Mouse (Mus musculus): ENCODE results near the gene H2al1h. TPM values are rescaled to one million over a fixed set of nuclear protein-coding genes. Genes with fewer than 3 reads are reported as not detected.
"Not testable (repeated sequence)": the region's sequence is repeated elsewhere in the genome, so short reads cannot be mapped to it uniquely, and the experiment has no call there.

H2al1h gene
- not detected in 2 replicates for polyA plus RNA-seq (2015; fragmentation: Nextera tagmentation; extraction: Ambion mirVana)

GRCm38 (mm10) chrX:11321192-11321591 lies at the start of gene H2al1h:
TSS of gene H2al1h (plus strand) at chrX:11321492.
- H3K4me1 ChIP-seq (ENCODE audit: insufficient read depth); H3K27ac ChIP-seq (ENCODE audit: low read depth); DNase-seq; H3K4me3 ChIP-seq (ENCODE audit: low read depth, low read length); H3K4me2 ChIP-seq (ENCODE audit: low read depth, low read length); H3K27me3 ChIP-seq (ENCODE audit: insufficient read depth, low read length); ATAC-seq; H3K9me3 ChIP-seq (ENCODE audit: low read length); H3K9ac ChIP-seq (replicated peaks); H3K36me3 ChIP-seq (replicated peaks; ENCODE audit: insufficient read depth, low read length): not testable (repeated sequence)
- WGBS (ENCODE audit: insufficient replicate concordance) = no CpG with 5 or more reads among the region's 6 CpGs

DNA sequence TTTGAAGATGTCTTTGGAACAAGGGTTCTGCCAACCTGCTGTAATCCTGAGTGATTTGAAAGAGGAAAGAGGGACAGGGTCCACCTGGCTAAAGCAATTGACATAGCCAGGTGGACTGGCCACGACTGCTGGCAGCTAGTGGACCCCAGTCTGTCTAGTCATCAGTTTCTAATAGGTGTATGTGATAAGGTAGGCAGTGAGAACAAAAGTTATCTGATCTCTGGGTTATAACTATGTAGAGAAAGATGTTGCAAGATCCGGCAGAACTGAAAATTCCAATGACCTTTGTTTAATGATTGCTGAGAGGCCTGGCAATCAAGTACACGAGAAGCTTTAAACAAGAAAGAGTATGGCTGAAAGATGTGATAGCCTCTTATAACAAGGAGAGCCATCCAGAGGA lies 48.1 kb upstream of the H2al1h start:
- WGBS (ENCODE audit: insufficient replicate concordance) = 62% methylated on average over 3 of the region's 3 CpGs
- Histone ChIP-seq H3K9ac (replicated peaks) (no peak overlapping the region), H3K27me3 (ENCODE audit: insufficient read depth, low read length) (peaks cover 3% of the 10 kb centered on the region; the same call in 1 of the 2 replicates), H3K36me3 (replicated peaks; ENCODE audit: insufficient read depth, low read length) (no peaks in the 10 kb centered on the region), H3K4me2 (ENCODE audit: low read depth, low read length) (no peak overlapping the region), H3K4me1 (ENCODE audit: insufficient read depth) (no peaks in the 10 kb centered on the region), H3K9me3 (ENCODE audit: low read length) (no peaks in the 10 kb centered on the region), H3K27ac (ENCODE audit: low read depth) (no peak overlapping the region), H3K4me3 (ENCODE audit: low read depth, low read length) (no peak overlapping the region)
- DNase-seq (no peak), ATAC-seq (no peak)
- TF ChIP-seq EP300 (IDR thresholded peaks at IDR 0.05; ENCODE audit: low read depth) (no peak), CTCF (IDR thresholded peaks at IDR 0.05; ENCODE audit: low read depth) (no peak)

GRCm38 (mm10) chrX:11277083-11277482 lies 44.2 kb upstream of the H2al1h start:
- TF ChIP-seq EP300 (IDR thresholded peaks at IDR 0.05; ENCODE audit: low read depth) (no peak), CTCF (IDR thresholded peaks at IDR 0.05; ENCODE audit: low read depth) (no peak)
- Histone ChIP-seq H3K36me3 (replicated peaks; ENCODE audit: insufficient read depth, low read length) (no peaks in the 10 kb centered on the region), H3K4me2 (ENCODE audit: low read depth, low read length) (no peak overlapping the region), H3K9ac (replicated peaks) (no peak overlapping the region), H3K27me3 (ENCODE audit: insufficient read depth, low read length) (0 out of 2 replicates have a peak, but pooled peaks cover 3% of the 10 kb centered on the region), H3K4me1 (ENCODE audit: insufficient read depth) (no peaks in the 10 kb centered on the region), H3K4me3 (ENCODE audit: low read depth, low read length) (no peak overlapping the region), H3K9me3 (ENCODE audit: low read length) (no peaks in the 10 kb centered on the region), H3K27ac (ENCODE audit: low read depth) (no peak overlapping the region)
- 70% methylated on average over 6 of the region's 6 CpGs for WGBS (ENCODE audit: insufficient replicate concordance)
- DNase-seq = no peak
- no peak for ATAC-seq

- Histone ChIP-seq H3K4me2 (ENCODE audit: low read depth, low read length) (no peak overlapping the region), H3K27me3 (ENCODE audit: insufficient read depth, low read length) (0 out of 2 replicates have a peak, but pooled peaks cover 3% of the 10 kb centered on the region), H3K9ac (replicated peaks) (no peak overlapping the region), H3K4me1 (ENCODE audit: insufficient read depth) (no peaks in the 10 kb centered on the region), H3K9me3 (ENCODE audit: low read length) (no peaks in the 10 kb centered on the region), H3K4me3 (ENCODE audit: low read depth, low read length) (no peak overlapping the region), H3K36me3 (replicated peaks; ENCODE audit: insufficient read depth, low read length) (no peaks in the 10 kb centered on the region), H3K27ac (ENCODE audit: low read depth) (no peak overlapping the region)
- DNase-seq (no peak), ATAC-seq (no peak)
- TF ChIP-seq EP300 (IDR thresholded peaks at IDR 0.05; ENCODE audit: low read depth) (no peak), CTCF (IDR thresholded peaks at IDR 0.05; ENCODE audit: low read depth) (no peak)
- 54% methylated on average over 2 of the region's 2 CpGs for WGBS (ENCODE audit: insufficient replicate concordance)
These were observed 40.6 kb upstream of the H2al1h start for GRCm38 (mm10) chrX:11280741-11281140.

DNA sequence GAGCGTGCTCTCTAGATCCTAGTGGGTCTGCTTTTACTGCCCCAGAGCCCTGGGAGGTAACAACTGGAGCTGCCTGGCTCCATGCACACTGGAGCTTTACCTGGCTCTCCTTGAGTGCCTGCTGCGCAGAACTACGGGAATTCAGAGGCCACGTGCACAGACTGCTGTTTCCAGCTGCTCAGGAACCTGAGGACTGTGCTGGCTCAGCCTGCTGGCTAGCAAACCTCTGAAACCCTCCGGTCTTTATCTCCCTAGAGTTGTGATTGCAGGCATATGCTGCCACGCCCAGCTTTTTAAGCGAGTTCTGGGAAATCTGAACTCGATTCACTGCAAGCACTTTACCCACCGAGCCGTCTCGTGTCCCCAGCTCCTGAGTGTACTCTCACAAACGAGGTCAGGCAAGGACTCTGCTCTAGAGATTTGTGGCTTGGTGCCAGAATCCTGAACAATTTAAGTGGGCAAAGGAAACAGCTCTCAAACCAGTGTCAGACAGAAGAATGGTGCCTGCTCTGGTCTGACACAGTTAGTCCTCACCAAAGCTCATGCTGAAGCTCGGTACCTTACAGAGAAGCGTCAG lies 32.9 kb upstream of the H2al1h start:
- ATAC-seq (no peak), DNase-seq (no peak)
- TF ChIP-seq CTCF (IDR thresholded peaks at IDR 0.05; ENCODE audit: low read depth) = no peak
- TF ChIP-seq EP300 (IDR thresholded peaks at IDR 0.05; ENCODE audit: low read depth) = no peak
- no peak overlapping the region for H3K27ac ChIP-seq (ENCODE audit: low read depth)
- no peaks in the 10 kb centered on the region for H3K9me3 ChIP-seq (ENCODE audit: low read length)
- H3K4me1 ChIP-seq (ENCODE audit: insufficient read depth) = no peaks in the 10 kb centered on the region
- no peaks in the 10 kb centered on the region for H3K36me3 ChIP-seq (replicated peaks; ENCODE audit: insufficient read depth, low read length)
- H3K27me3 ChIP-seq (ENCODE audit: insufficient read depth, low read length) = no peaks in the 10 kb centered on the region
- no peak overlapping the region for H3K4me3 ChIP-seq (ENCODE audit: low read depth, low read length)
- 67% methylated on average over 14 of the region's 14 CpGs for WGBS (ENCODE audit: insufficient replicate concordance)
- no peak overlapping the region for H3K9ac ChIP-seq (replicated peaks)
- no peak overlapping the region for H3K4me2 ChIP-seq (ENCODE audit: low read depth, low read length)

DNA sequence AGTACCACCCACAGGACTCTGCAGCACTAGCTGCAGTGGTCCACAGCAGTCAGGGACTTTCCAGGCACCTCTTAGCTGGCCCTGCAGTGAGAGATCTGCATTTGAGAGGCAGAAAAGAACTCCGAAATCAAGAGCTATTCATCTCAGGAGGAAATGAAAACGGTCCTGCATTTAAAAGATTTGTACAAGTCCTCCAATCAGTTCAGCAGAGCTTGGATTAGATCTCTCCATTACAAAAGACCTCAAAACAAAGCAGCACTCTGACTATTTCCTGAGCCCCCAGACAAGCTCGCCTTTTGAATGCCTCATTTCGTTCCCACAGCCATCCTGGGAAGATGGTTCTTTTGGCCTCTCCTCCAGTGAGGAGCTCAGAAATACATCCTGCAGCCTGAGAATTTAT lies 32.0 kb upstream of the H2al1h start:
- DNase-seq = no peak
- no peak for ATAC-seq
- 57% methylated on average over 4 of the region's 4 CpGs for WGBS (ENCODE audit: insufficient replicate concordance)
- H3K4me3 ChIP-seq (ENCODE audit: low read depth, low read length) = no peak overlapping the region
- H3K36me3 ChIP-seq (replicated peaks; ENCODE audit: insufficient read depth, low read length) = no peaks in the 10 kb centered on the region
- no peaks in the 10 kb centered on the region for H3K4me1 ChIP-seq (ENCODE audit: insufficient read depth)
- TF ChIP-seq EP300 (IDR thresholded peaks at IDR 0.05; ENCODE audit: low read depth) = no peak
- TF ChIP-seq CTCF (IDR thresholded peaks at IDR 0.05; ENCODE audit: low read depth) = no peak
- no peak overlapping the region for H3K27ac ChIP-seq (ENCODE audit: low read depth)
- H3K4me2 ChIP-seq (ENCODE audit: low read depth, low read length) = no peak overlapping the region
- H3K27me3 ChIP-seq (ENCODE audit: insufficient read depth, low read length) = no peaks in the 10 kb centered on the region
- no peak overlapping the region for H3K9ac ChIP-seq (replicated peaks)
- no peaks in the 10 kb centered on the region for H3K9me3 ChIP-seq (ENCODE audit: low read length)

DNA sequence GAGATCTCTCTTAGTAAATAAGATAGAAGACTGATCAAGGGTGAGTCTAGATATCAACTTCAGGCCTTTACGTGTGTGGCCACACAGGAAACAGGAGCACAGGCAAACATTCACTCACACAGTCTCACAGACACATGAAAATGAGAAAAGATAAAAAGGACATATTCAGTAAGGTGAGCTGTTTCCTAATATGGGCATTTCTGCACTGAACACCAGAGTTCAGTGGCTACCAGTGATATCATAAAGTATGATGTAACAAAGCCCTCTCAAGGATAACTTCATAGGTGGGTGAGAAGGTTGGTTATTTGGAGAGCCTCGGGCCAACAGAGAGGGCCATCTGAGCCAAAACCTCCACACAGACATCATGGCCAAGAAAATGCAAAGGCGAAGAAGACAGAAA lies 22.3 kb upstream of the H2al1h start, which contains the start of gene H2al1a:
Gene H2al1a (plus strand): TSS at position 301 of the 400 bp plus-strand sequence.
- no CpG with 5 or more reads among the region's 3 CpGs for WGBS (ENCODE audit: insufficient replicate concordance)

GRCm38 (mm10) chrX:11302132-11302531 lies 19.2 kb upstream of the H2al1h start, which contains the start of gene H2al1b:
TSS of gene H2al1b (plus strand) at chrX:11302432.
- H3K27me3 ChIP-seq (ENCODE audit: insufficient read depth, low read length); ATAC-seq; H3K9me3 ChIP-seq (ENCODE audit: low read length); H3K27ac ChIP-seq (ENCODE audit: low read depth); H3K36me3 ChIP-seq (replicated peaks; ENCODE audit: insufficient read depth, low read length); H3K9ac ChIP-seq (replicated peaks); H3K4me3 ChIP-seq (ENCODE audit: low read depth, low read length); DNase-seq; H3K4me2 ChIP-seq (ENCODE audit: low read depth, low read length); H3K4me1 ChIP-seq (ENCODE audit: insufficient read depth): not testable (repeated sequence)
- 80% methylated on average over 1 of the region's 3 CpGs for WGBS (ENCODE audit: insufficient replicate concordance)

More for the DNA sequence above, 22.3 kb upstream of the H2al1h start, which contains the start of gene H2al1a:
- not testable (repeated sequence) for ATAC-seq; H3K27me3 ChIP-seq (ENCODE audit: insufficient read depth, low read length); H3K4me2 ChIP-seq (ENCODE audit: low read depth, low read length); H3K9me3 ChIP-seq (ENCODE audit: low read length); H3K4me1 ChIP-seq (ENCODE audit: insufficient read depth); H3K9ac ChIP-seq (replicated peaks); H3K36me3 ChIP-seq (replicated peaks; ENCODE audit: insufficient read depth, low read length); H3K4me3 ChIP-seq (ENCODE audit: low read depth, low read length); DNase-seq; H3K27ac ChIP-seq (ENCODE audit: low read depth)

GRCm38 (mm10) chrX:11305355-11305754 lies 15.9 kb upstream of the H2al1h start, which contains the start of gene H2al1c:
TSS of gene H2al1c (plus strand) at chrX:11305655.
- H3K4me3 ChIP-seq (ENCODE audit: low read depth, low read length); ATAC-seq; H3K9ac ChIP-seq (replicated peaks); H3K36me3 ChIP-seq (replicated peaks; ENCODE audit: insufficient read depth, low read length); H3K27me3 ChIP-seq (ENCODE audit: insufficient read depth, low read length); H3K9me3 ChIP-seq (ENCODE audit: low read length); H3K27ac ChIP-seq (ENCODE audit: low read depth); DNase-seq; H3K4me2 ChIP-seq (ENCODE audit: low read depth, low read length); H3K4me1 ChIP-seq (ENCODE audit: insufficient read depth): not testable (repeated sequence)
- WGBS (ENCODE audit: insufficient replicate concordance) = 67% methylated on average over 1 of the region's 6 CpGs

All from liver, postnatal 0 days (tissue).